Mouse (Mus musculus) stomach, postnatal 0 days (tissue): Measurements from ENCODE around the gene Rsph1.

ENCODE experiments used
- CTCF ChIP-seq: IDR thresholded peaks from 2 replicates; pipeline ENCODE4 v1.5.1; 2016; ENCODE audit warnings: antibody characterized with exemption, low read depth, mild to moderate bottlenecking, moderate library complexity
- EP300 ChIP-seq: optimal IDR thresholded peaks from 2 replicates; pipeline ENCODE3; 2016; ENCODE audit warnings: antibody characterized with exemption

DNA sequence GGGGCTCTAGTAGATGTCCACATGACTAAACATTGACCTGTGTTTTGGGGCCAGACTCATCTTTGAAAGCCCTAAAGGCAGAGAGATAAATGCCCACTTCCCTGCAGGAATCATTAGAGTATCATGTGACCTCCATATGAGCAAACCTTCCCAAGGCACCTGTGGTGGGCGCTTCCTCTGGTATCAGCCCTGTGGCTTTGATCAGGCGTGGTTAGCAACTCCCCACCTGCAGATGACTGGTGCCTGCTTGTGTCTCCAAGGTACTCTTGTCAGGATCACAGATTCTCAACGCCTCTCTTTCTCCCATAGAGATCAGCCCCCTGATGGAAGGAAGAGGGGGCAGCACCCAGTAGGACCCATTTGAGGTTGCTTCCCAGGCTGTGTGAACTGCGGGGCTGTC is 22.8 kb upstream of the Rsph1 start:
- TF ChIP-seq CTCF = no peak
- no peak for TF ChIP-seq EP300
